Mouse (Mus musculus) liver, postnatal 0 days (tissue): ENCODE measurements at regions not wholly inside any gene's neighbourhood (a gene's known extent, or its start where the extent isn't known, plus 50 kb on each side); places are given as distances from the start of the nearest gene placed in this dataset.
A peak's percentile ranks its signal among the peaks of the same experiment; 100 is the strongest.

Experiments
- ATAC-seq: fragments of 200-750 bp; cut with Nextera tagmentation; 2 replicates; pipeline ENCODE4 v1.8.0; 2017; ENCODE audit warnings: mild to moderate bottlenecking, moderate library complexity
- DNase-seq: peaks from one replicate; pipeline ENCODE4 v3.0.0-alpha.2; 2016
- H3K27ac ChIP-seq: fragments of 300-500 bp; sonication (generic); 2 replicates; pipeline ENCODE4 v1.5.1; 2014; ENCODE audit warnings: antibody characterized with exemption, moderate library complexity, mild to moderate bottlenecking, low read depth
- H3K27me3 ChIP-seq: fragments of 300-500 bp; sonication (generic); 2 replicates; pipeline ENCODE4 v1.6.1; 2014; ENCODE audit warnings: low read length, control low read depth, mixed read lengths; ENCODE audit not compliant: insufficient read depth
- H3K36me3 ChIP-seq: fragments of 300-500 bp; sonication (generic); replicated peaks from 2 replicates; pipeline ENCODE4 v1.6.1; 2014; ENCODE audit warnings: mild to moderate bottlenecking, control low read depth, low read length, moderate library complexity, mixed read lengths; ENCODE audit not compliant: insufficient read depth
- H3K4me1 ChIP-seq: fragments of 300-500 bp; sonication (generic); 2 replicates; pipeline ENCODE4 v1.6.1; 2014; ENCODE audit warnings: antibody characterized with exemption, mild to moderate bottlenecking, control low read depth; ENCODE audit not compliant: insufficient read depth
- H3K4me2 ChIP-seq: fragments of 300-500 bp; sonication (generic); 2 replicates; pipeline ENCODE4 v1.6.1; 2014; ENCODE audit warnings: low read depth, mild to moderate bottlenecking, low read length, moderate library complexity, mixed read lengths
- H3K4me3 ChIP-seq: fragments of 300-500 bp; sonication (generic); 2 replicates; pipeline ENCODE4 v1.5.1; 2014; ENCODE audit warnings: low read depth, low read length
- H3K9ac ChIP-seq: fragments of 300-500 bp; sonication (generic); replicated peaks from 2 replicates; pipeline ENCODE4 v1.6.1; 2014; ENCODE audit warnings: mild to moderate bottlenecking, moderate library complexity
- H3K9me3 ChIP-seq: fragments of 300-500 bp; sonication (generic); 2 replicates; pipeline ENCODE4 v1.6.1; 2016; ENCODE audit warnings: mild to moderate bottlenecking, control low read depth, low read length, mixed read lengths
- CTCF ChIP-seq: sonication (generic); IDR thresholded peaks from 2 replicates; pipeline ENCODE4 v1.5.1; 2016; ENCODE audit warnings: antibody characterized with exemption, low read depth
- EP300 ChIP-seq: IDR thresholded peaks from 2 replicates; pipeline ENCODE4 v1.6.1; 2016; ENCODE audit warnings: antibody characterized with exemption, low read depth, mild to moderate bottlenecking
- WGBS: fragments of 180-500 bp; shearing (Covaris S2); extraction: QIAGEN DNeasy Blood & Tissue Kit; methylation state at CpG from one replicate; pipeline ENCODE4 v1.1.7; 2014; ENCODE audit not compliant: insufficient replicate concordance; 5-methylcytosine and 5-hydroxymethylcytosine counted together

DNA sequence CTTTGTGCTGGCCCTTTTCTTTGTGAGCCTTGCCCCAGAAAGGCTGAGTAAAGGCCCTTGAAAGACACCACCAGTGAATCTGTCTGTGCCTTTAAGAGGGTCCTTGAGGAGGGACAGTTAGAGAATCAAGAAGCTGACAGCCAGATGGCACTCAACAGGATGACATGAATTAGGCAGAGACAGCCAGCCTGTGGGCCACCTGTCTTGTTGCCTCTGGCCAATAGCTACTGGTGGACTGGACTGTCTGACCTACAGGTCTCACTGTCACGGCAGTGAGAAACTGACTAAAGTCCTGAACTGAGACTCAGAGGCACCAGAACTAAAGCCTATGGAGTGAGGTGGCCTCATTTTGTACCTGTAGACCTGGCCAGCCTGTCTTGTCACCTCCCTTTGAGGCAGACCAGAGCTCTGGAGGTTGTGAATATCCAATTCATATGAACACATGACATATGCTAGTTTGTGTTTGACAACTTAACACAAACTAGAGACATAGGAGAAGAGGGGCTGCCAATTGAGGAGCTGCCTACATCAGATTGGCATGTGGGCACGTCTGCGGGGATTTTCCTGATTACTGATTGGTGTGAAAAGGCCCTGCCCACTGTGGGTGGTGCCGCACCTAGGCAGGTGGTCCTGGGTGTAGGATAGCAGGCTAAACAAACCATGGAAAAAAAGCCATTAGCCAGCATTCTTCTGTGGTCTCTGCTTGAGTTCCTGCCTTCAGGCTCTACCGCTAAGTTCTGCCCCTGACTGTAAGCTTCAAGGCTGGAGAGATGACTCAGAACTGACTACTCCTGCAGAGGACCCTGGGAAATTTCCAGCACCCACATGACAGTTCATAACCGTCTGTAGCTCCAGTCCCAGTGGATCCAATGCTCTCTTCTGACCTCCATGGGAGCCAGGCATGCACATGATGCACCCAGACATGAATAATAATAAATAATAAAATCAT lies 100.1 kb upstream of the Bod1 start:
- H3K27ac ChIP-seq = 0 out of 2 replicates have a peak overlapping the region, but pooled peaks have one; percentile 86
- ATAC-seq = no peak
- peaks cover 25% of the 10 kb centered on the region for H3K4me1 ChIP-seq

DNA sequence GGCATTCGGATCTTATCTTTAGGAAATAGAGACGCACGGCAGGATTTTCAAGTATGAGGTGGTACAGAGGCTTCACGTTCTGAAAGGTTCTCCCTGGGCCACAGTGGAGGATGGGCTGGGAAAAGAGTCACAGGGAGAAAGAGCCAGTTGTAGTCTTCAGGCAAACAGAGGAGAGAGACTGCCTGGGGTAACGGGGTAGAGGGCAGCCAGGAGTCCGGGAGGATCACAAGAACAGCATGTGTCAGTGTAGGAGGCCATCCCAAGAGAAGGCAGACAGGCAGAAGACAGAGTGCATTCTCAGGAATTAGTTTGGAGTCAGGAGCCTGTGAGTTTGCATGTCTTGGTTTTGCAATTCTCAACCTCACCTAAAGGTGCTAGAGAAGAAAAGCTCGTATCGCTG lies 94.5 kb upstream of the Cpeb4 start:
- Histone ChIP-seq H3K4me3 (no peak overlapping the region), H3K9me3 (peaks cover 3% of the 10 kb centered on the region; the same call in 1 of the 2 replicates), H3K36me3 (no peaks in the 10 kb centered on the region), H3K9ac (no peak overlapping the region), H3K27me3 (no peaks in the 10 kb centered on the region), H3K27ac (no peak overlapping the region), H3K4me1 (0 out of 2 replicates have a peak, but pooled peaks cover 3% of the 10 kb centered on the region), H3K4me2 (no peak overlapping the region)
- ATAC-seq (no peak), DNase-seq (no peak)
- WGBS = 80% methylated on average over 8 of the region's 8 CpGs
- TF ChIP-seq CTCF = no peak
- TF ChIP-seq EP300 = no peak

More for the DNA sequence above, 100.1 kb upstream of the Bod1 start:
- Histone ChIP-seq H3K9me3 (peaks cover 3% of the 10 kb centered on the region; the same call in 1 of the 2 replicates), H3K4me2 (no peak overlapping the region), H3K27me3 (no peaks in the 10 kb centered on the region), H3K4me3 (no peak overlapping the region), H3K9ac (no peak overlapping the region), H3K36me3 (no peaks in the 10 kb centered on the region)
- TF ChIP-seq EP300 (no peak), CTCF (no peak)
- 84% methylated on average over 6 of the region's 6 CpGs for WGBS
- no peak for DNase-seq

GRCm38 (mm10) chr11:31778766-31779165 lies 93.2 kb upstream of the Cpeb4 start:
- WGBS = 86% methylated on average over 4 of the region's 4 CpGs
- TF ChIP-seq EP300 (no peak), CTCF (no peak)
- Histone ChIP-seq H3K4me1 (0 out of 2 replicates have a peak, but pooled peaks cover 3% of the 10 kb centered on the region), H3K9me3 (no peaks in the 10 kb centered on the region), H3K27ac (no peak overlapping the region), H3K4me3 (no peak overlapping the region), H3K27me3 (no peaks in the 10 kb centered on the region), H3K9ac (no peak overlapping the region), H3K4me2 (no peak overlapping the region), H3K36me3 (no peaks in the 10 kb centered on the region)
- no peak for DNase-seq
- no peak for ATAC-seq

DNA sequence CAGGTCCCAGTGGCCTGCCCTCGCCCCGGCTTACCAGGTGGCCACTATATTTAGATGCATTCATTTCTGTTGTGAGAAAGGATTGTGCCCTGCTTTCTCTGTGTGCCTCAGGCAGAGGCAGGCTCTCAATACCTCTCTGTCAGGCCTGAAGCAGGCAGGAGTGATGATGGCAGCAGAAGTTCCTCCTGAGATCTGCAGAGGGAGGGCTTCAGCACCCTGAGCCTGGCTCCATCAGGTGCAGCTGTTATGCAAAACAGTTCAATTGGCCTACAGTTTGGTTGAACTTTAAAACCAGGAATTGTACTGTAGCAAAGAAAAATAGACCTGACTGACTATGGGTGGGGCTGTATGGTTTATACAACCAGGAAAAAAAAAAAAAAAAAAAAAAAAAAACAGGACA lies 92.7 kb upstream of the Cpeb4 start:
- no peaks in the 10 kb centered on the region for H3K27me3 ChIP-seq
- DNase-seq (no peak), ATAC-seq (no peak)
- H3K4me3 ChIP-seq = no peak overlapping the region
- H3K9me3 ChIP-seq = no peaks in the 10 kb centered on the region
- no peak for TF ChIP-seq EP300
- peak; percentile 28; the same call in 1 of the 2 replicates for TF ChIP-seq CTCF
- H3K4me2 ChIP-seq = no peak overlapping the region
- no peak overlapping the region for H3K27ac ChIP-seq
- H3K4me1 ChIP-seq = 0 out of 2 replicates have a peak, but pooled peaks cover 3% of the 10 kb centered on the region
- H3K9ac ChIP-seq = no peak overlapping the region
- H3K36me3 ChIP-seq = no peaks in the 10 kb centered on the region
- WGBS = 78% methylated on average over 2 of the region's 2 CpGs

- Histone ChIP-seq H3K36me3 (no peaks in the 10 kb centered on the region), H3K9me3 (no peaks in the 10 kb centered on the region), H3K27ac (peak overlapping the region; percentile 32; the same call in 1 of the 2 replicates), H3K27me3 (no peaks in the 10 kb centered on the region), H3K4me1 (0 out of 2 replicates have a peak, but pooled peaks cover 3% of the 10 kb centered on the region), H3K9ac (no peak overlapping the region), H3K4me2 (peak overlapping the region; percentile 44; the same call in 1 of the 2 replicates), H3K4me3 (no peak overlapping the region)
- TF ChIP-seq EP300 (peak; percentile 44), CTCF (no peak)
- peak; percentile 91 for ATAC-seq
- whole genome bisulfite sequencing = 64% methylated on average over 6 of the region's 6 CpGs
- no peak for DNase-seq
Observed at GRCm38 (mm10) chr11:31780969-31781368, 91.0 kb upstream of the Cpeb4 start.

DNA sequence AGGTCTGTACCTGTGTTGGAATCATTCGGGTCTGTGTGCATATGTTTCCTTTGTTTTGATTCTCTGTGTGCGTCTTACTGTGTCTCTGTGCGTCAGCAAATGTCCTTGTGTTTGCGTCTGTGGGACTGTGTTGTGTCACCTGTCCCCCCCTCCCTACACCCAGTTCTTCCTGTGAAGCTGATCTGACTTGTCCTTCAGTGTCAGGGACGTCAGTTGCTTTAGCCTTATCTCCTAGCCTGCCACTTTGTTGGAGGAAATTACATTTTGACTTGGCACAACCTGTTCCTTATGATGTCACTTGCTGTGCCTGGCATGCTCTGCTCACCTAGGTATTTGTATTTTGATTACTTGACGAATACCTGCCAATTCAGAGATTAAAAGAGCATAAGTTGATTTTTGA lies 90.4 kb upstream of the Cpeb4 start:
- Histone ChIP-seq H3K4me3 (no peak overlapping the region), H3K27me3 (no peaks in the 10 kb centered on the region), H3K4me2 (no peak overlapping the region), H3K9ac (no peak overlapping the region), H3K27ac (no peak overlapping the region), H3K4me1 (0 out of 2 replicates have a peak, but pooled peaks cover 3% of the 10 kb centered on the region), H3K9me3 (no peaks in the 10 kb centered on the region), H3K36me3 (no peaks in the 10 kb centered on the region)
- TF ChIP-seq CTCF (no peak), EP300 (0 out of 2 replicates have a peak, but pooled peaks have one; percentile 14)
- ATAC-seq (no peak; the same call in 1 of the 2 replicates), DNase-seq (no peak)
- 66% methylated on average over 6 of the region's 6 CpGs for WGBS
